Mouse (Mus musculus): ENCODE data around the gene Olfr308. TPM values are rescaled to one million over a fixed set of nuclear protein-coding genes. Genes with fewer than 3 reads are reported as not detected.
"Not testable (repeated sequence)": the region's sequence is repeated elsewhere in the genome, so short reads cannot be mapped to it uniquely, and the experiment has no call there.

The Olfr308 gene
- polyA plus RNA-seq (2016; fragmentation: Nextera tagmentation; extraction: Ambion mirVana) = not detected in 2 replicates

- H3K36me3 ChIP-seq = no peaks in the 10 kb centered on the region
- no peak for ATAC-seq (ENCODE audit: insufficient number of reproducible peaks, insufficient read depth, low FRiP score, low TSS enrichment, low read depth)
- no peak within 1 kb of the TSS for H3K27ac ChIP-seq
- no peak within 1 kb of the TSS for H3K4me2 ChIP-seq
- no peak within 1 kb of the TSS for H3K9ac ChIP-seq (replicated peaks)
- H3K27me3 ChIP-seq = no peaks in the 10 kb centered on the region
- H3K4me1 ChIP-seq (replicated peaks) = no peaks in the 10 kb centered on the region
- no peaks in the 10 kb centered on the region for H3K9me3 ChIP-seq
- H3K4me3 ChIP-seq (replicated peaks) = no peak within 1 kb of the TSS
Observed at GRCm38 (mm10) chr7:86325530-86325929, at the start of gene Olfr308. Olfr308 (minus strand) TSS chr7:86325630.

GRCm38 (mm10) chr7:86366828-86367227 is 41.4 kb upstream of the Olfr308 start, which contains the start of gene Olfr305:
Olfr305 (minus strand) TSS chr7:86366928.
- Histone ChIP-seq H3K9me3 (no peaks in the 10 kb centered on the region), H3K9ac (replicated peaks) (no peak within 1 kb of the TSS), H3K4me3 (replicated peaks) (no peak within 1 kb of the TSS), H3K4me2 (no peak within 1 kb of the TSS), H3K27ac (no peak within 1 kb of the TSS), H3K27me3 (no peaks in the 10 kb centered on the region), H3K4me1 (replicated peaks) (no peaks in the 10 kb centered on the region), H3K36me3 (no peaks in the 10 kb centered on the region)
- ATAC-seq (ENCODE audit: insufficient number of reproducible peaks, insufficient read depth, low FRiP score, low TSS enrichment, low read depth) = no peak
- 90% methylated on average over 1 of the region's 1 CpGs for WGBS

- H3K4me2 ChIP-seq; H3K27me3 ChIP-seq; H3K36me3 ChIP-seq; H3K9ac ChIP-seq (replicated peaks); H3K4me1 ChIP-seq (replicated peaks); ATAC-seq (ENCODE audit: insufficient number of reproducible peaks, insufficient read depth, low FRiP score, low TSS enrichment, low read depth); H3K4me3 ChIP-seq (replicated peaks); H3K27ac ChIP-seq: not testable (repeated sequence)
- 0 out of 2 replicates have a peak, but pooled peaks cover 10% of the 10 kb centered on the region for H3K9me3 ChIP-seq
- WGBS = 84% methylated on average over 9 of the region's 9 CpGs
Observed at GRCm38 (mm10) chr7:86346296-86346695, 20.9 kb upstream of the Olfr308 start.

- no peak overlapping the region for H3K4me3 ChIP-seq (replicated peaks)
- H3K27ac ChIP-seq = no peak overlapping the region
- no peak overlapping the region for H3K9ac ChIP-seq (replicated peaks)
- 0 out of 2 replicates have a peak, but pooled peaks cover 10% of the 10 kb centered on the region for H3K9me3 ChIP-seq
- no peak for ATAC-seq (ENCODE audit: insufficient number of reproducible peaks, insufficient read depth, low FRiP score, low TSS enrichment, low read depth)
- 69% methylated on average over 3 of the region's 3 CpGs for WGBS
- no peaks in the 10 kb centered on the region for H3K36me3 ChIP-seq
- no peaks in the 10 kb centered on the region for H3K4me1 ChIP-seq (replicated peaks)
- H3K4me2 ChIP-seq = no peak overlapping the region
- no peaks in the 10 kb centered on the region for H3K27me3 ChIP-seq
Observed at GRCm38 (mm10) chr7:86344253-86344652, 18.8 kb upstream of the Olfr308 start.

GRCm38 (mm10) chr7:86342881-86343565 is 17.6 kb upstream of the Olfr308 start:
- H3K27me3 ChIP-seq = no peaks in the 10 kb centered on the region
- H3K27ac ChIP-seq = no peak overlapping the region
- H3K4me1 ChIP-seq (replicated peaks) = no peaks in the 10 kb centered on the region
- H3K4me3 ChIP-seq (replicated peaks) = no peak overlapping the region
- 75% methylated on average over 14 of the region's 14 CpGs for WGBS
- H3K36me3 ChIP-seq = no peaks in the 10 kb centered on the region
- H3K4me2 ChIP-seq = no peak overlapping the region
- no peak overlapping the region for H3K9ac ChIP-seq (replicated peaks)
- ATAC-seq (ENCODE audit: insufficient number of reproducible peaks, insufficient read depth, low FRiP score, low TSS enrichment, low read depth) = no peak
- H3K9me3 ChIP-seq = 0 out of 2 replicates have a peak, but pooled peaks cover 2% of the 10 kb centered on the region

GRCm38 (mm10) chr7:86337486-86337885 is 12.1 kb upstream of the Olfr308 start, which contains the start of gene Olfr307:
Olfr307 (minus strand) TSS chr7:86337586.
- 74% methylated on average over 1 of the region's 1 CpGs for WGBS
- H3K4me3 ChIP-seq (replicated peaks) = no peak within 1 kb of the TSS
- H3K36me3 ChIP-seq = no peaks in the 10 kb centered on the region
- no peak within 1 kb of the TSS for H3K27ac ChIP-seq
- ATAC-seq (ENCODE audit: insufficient number of reproducible peaks, insufficient read depth, low FRiP score, low TSS enrichment, low read depth) = no peak
- no peaks in the 10 kb centered on the region for H3K4me1 ChIP-seq (replicated peaks)
- no peaks in the 10 kb centered on the region for H3K27me3 ChIP-seq
- H3K9ac ChIP-seq (replicated peaks) = no peak within 1 kb of the TSS
- H3K4me2 ChIP-seq = no peak within 1 kb of the TSS
- no peaks in the 10 kb centered on the region for H3K9me3 ChIP-seq

GRCm38 (mm10) chr7:86321323-86321722 is 4.1 kb downstream of the Olfr308 start:
- H3K36me3 ChIP-seq = no peaks in the 10 kb centered on the region
- no peak overlapping the region for H3K9ac ChIP-seq (replicated peaks)
- no peak overlapping the region for H3K4me2 ChIP-seq
- no peaks in the 10 kb centered on the region for H3K9me3 ChIP-seq
- H3K27ac ChIP-seq = no peak overlapping the region
- H3K4me3 ChIP-seq (replicated peaks) = no peak overlapping the region
- ATAC-seq (ENCODE audit: insufficient number of reproducible peaks, insufficient read depth, low FRiP score, low TSS enrichment, low read depth) = no peak
- H3K27me3 ChIP-seq = no peaks in the 10 kb centered on the region
- no peaks in the 10 kb centered on the region for H3K4me1 ChIP-seq (replicated peaks)
- 82% methylated on average over 2 of the region's 2 CpGs for WGBS

GRCm38 (mm10) chr7:86313608-86314007 is 11.8 kb downstream of the Olfr308 start, which contains the start of gene Olfr309:
Olfr309 (minus strand) TSS chr7:86313708.
- WGBS = 80% methylated on average over 2 of the region's 2 CpGs
- no peak within 1 kb of the TSS for H3K27ac ChIP-seq

GRCm38 (mm10) chr7:86277072-86277471 is 48.4 kb downstream of the Olfr308 start, which contains the start of gene Olfr310:
Olfr310 (minus strand) TSS chr7:86277172.
- Histone ChIP-seq H3K9ac (replicated peaks) (no peak within 1 kb of the TSS), H3K4me2 (no peak within 1 kb of the TSS), H3K27me3 (no peaks in the 10 kb centered on the region), H3K27ac (no peak within 1 kb of the TSS), H3K36me3 (no peaks in the 10 kb centered on the region), H3K4me3 (replicated peaks) (no peak within 1 kb of the TSS), H3K4me1 (replicated peaks) (no peaks in the 10 kb centered on the region), H3K9me3 (no peaks in the 10 kb centered on the region)
- no peak for ATAC-seq (ENCODE audit: insufficient number of reproducible peaks, insufficient read depth, low FRiP score, low TSS enrichment, low read depth)
- WGBS = 27% methylated on average over 1 of the region's 1 CpGs

More at GRCm38 (mm10) chr7:86313608-86314007, 11.8 kb downstream of the Olfr308 start, which contains the start of gene Olfr309:
- Histone ChIP-seq H3K9me3 (no peaks in the 10 kb centered on the region), H3K4me3 (replicated peaks) (no peak within 1 kb of the TSS), H3K27me3 (no peaks in the 10 kb centered on the region), H3K4me1 (replicated peaks) (no peaks in the 10 kb centered on the region), H3K4me2 (no peak within 1 kb of the TSS), H3K36me3 (no peaks in the 10 kb centered on the region), H3K9ac (replicated peaks) (no peak within 1 kb of the TSS)
- no peak for ATAC-seq (ENCODE audit: insufficient number of reproducible peaks, insufficient read depth, low FRiP score, low TSS enrichment, low read depth)

Small RNAs within 50 kb of the gene (microRNA-seq; reads per million reads assigned to microRNA genes)
- gene Gm23192 = not detected

Other genes starting within 250 kb of the Olfr308 start
- not detected in 2 replicates for gene Vmn2r75, start 153.9 kb downstream of the Olfr308 start, polyA plus RNA-seq (2016; fragmentation: Nextera tagmentation; extraction: Ambion mirVana)
- not detected in 2 replicates for gene Vmn2r76, start 79.3 kb downstream of the Olfr308 start, polyA plus RNA-seq (2016; fragmentation: Nextera tagmentation; extraction: Ambion mirVana)
- not detected in 2 replicates for gene Olfr310, start 48.5 kb downstream of the Olfr308 start, polyA plus RNA-seq (2016; fragmentation: Nextera tagmentation; extraction: Ambion mirVana)
- gene Olfr309, start 11.9 kb downstream of the Olfr308 start, polyA plus RNA-seq (2016; fragmentation: Nextera tagmentation; extraction: Ambion mirVana) = not detected in 2 replicates
- gene Olfr307, start 12.0 kb upstream of the Olfr308 start, polyA plus RNA-seq (2016; fragmentation: Nextera tagmentation; extraction: Ambion mirVana) = not detected in 2 replicates
- gene Olfr305, start 41.3 kb upstream of the Olfr308 start, polyA plus RNA-seq (2016; fragmentation: Nextera tagmentation; extraction: Ambion mirVana) = not detected in 2 replicates
- gene Olfr304, start 61.0 kb upstream of the Olfr308 start, polyA plus RNA-seq (2016; fragmentation: Nextera tagmentation; extraction: Ambion mirVana) = not detected in 2 replicates
- not detected in 2 replicates for gene Olfr303, start 72.2 kb upstream of the Olfr308 start, polyA plus RNA-seq (2016; fragmentation: Nextera tagmentation; extraction: Ambion mirVana)
- gene Olfr301, start 78.2 kb upstream of the Olfr308 start, polyA plus RNA-seq (2016; fragmentation: Nextera tagmentation; extraction: Ambion mirVana) = not detected in 2 replicates
- not detected in 2 replicates for gene Olfr299, start 134.3 kb upstream of the Olfr308 start, polyA plus RNA-seq (2016; fragmentation: Nextera tagmentation; extraction: Ambion mirVana)
- gene Olfr298, start 166.9 kb upstream of the Olfr308 start, polyA plus RNA-seq (2016; fragmentation: Nextera tagmentation; extraction: Ambion mirVana) = not detected in 2 replicates
- gene Olfr297, start 194.3 kb upstream of the Olfr308 start, polyA plus RNA-seq (2016; fragmentation: Nextera tagmentation; extraction: Ambion mirVana) = not detected in 2 replicates